Mouse (Mus musculus) heart, postnatal 0 days (tissue): ENCODE results near the gene Gxylt2.

ENCODE experiments used
- CTCF ChIP-seq: IDR thresholded peaks from 2 replicates; pipeline ENCODE4 v1.5.1; 2016; ENCODE audit warnings: antibody characterized with exemption, control low read depth, low read depth
- EP300 ChIP-seq: IDR thresholded peaks from 2 replicates; pipeline ENCODE4 v1.6.1; 2016; ENCODE audit warnings: antibody characterized with exemption, low read depth

DNA sequence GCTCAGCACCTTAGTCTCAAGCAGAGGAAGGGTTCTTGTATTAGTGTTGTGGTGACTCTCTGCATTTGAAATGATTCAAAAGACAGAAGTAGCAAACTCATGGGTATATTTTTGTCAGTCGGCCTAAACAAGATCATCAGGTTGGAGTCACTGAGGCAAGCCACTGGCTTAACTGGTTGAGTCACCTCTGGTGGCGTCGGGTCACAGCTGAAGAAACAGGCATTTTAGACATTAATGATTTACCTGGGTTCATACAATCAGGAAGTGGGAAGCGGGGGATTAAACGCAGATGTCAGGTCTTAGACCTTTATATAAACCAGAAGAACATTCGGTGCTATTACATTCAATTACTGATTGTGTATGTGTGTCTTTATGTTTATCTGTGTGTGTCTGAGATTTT, 121.5 kb downstream of the Gxylt2 start:
- TF ChIP-seq EP300, result no peak
- TF ChIP-seq CTCF, result no peak
